Mouse (Mus musculus): ENCODE measurements around the gene Tfb1m. TPM values are rescaled to one million over a fixed set of nuclear protein-coding genes. Genes with fewer than 3 reads are reported as not detected.

Tfb1m gene
- polyA plus RNA-seq, 1 experiment = 7.3 TPM

DNA sequence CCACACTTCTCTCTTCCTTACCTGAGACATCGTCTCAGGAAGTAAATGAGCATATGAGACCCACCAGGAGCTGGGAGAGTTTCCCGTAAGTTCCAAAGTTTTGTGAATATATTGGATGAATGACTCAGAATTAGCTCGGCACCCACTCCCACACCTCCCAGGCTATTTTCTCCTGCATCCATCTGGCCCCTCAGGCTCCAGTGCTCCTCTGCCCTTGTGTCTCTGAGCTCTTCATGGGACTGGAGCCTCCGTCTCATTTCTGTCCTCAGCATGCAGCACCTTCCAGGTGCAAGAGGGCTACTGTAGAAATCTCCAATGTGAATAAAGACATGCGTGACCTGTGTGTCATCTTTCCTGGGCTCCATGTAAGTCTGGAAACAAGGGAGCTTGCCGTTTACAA lies 85.6 kb downstream of the Tfb1m start:
- peak in 1 of 2 experiments; percentile 67 for DNase-seq (ENCODE audit: extremely low spot score in 1 of 2, low spot score in 1 of 2)

Other genes with a start within 250 kb of the Tfb1m start
- gene Tiam2, start 231.2 kb downstream of the Tfb1m start, polyA plus RNA-seq (2012; rRNA removed) = 126 and 143 TPM in 2 replicates
- 1.4 and 2.0 TPM in 2 replicates for gene Cldn20, start 25.2 kb downstream of the Tfb1m start, polyA plus RNA-seq (2012; rRNA removed)
- 0.04 TPM in 1 of 2 replicates, not detected in the other for gene Nox3, start 138.5 kb upstream of the Tfb1m start, polyA plus RNA-seq (2012; rRNA removed)

Measured in frontal cortex, adult 2 months (tissue).